Mouse (Mus musculus) CD4-positive, CD25-positive, alpha-beta regulatory T cell, adult 9 weeks (primary cell): Measurements from ENCODE around the gene Angptl4. TPM values are rescaled to one million over a fixed set of nuclear protein-coding genes. Genes with fewer than 3 reads are reported as not detected.

Source experiments
- polyA plus RNA-seq: library from polyadenylated mRNA; unstranded; fragments of 100-300 nt; shearing (Covaris generic); gene quantifications from one replicate; pipeline ENCODE4 v1.2.1, GENCODE M21; 2017

Gene Angptl4
- 3.4 TPM for polyA plus RNA-seq

GRCm38 (mm10) chr17:33781124-33781977, at the start of gene Angptl4:
Gene Angptl4, minus strand, starts transcription at chr17:33781830.

GRCm38 (mm10) chr17:33824084-33824996, 42.7 kb upstream of the Angptl4 start, which contains the start of the genes Rps28 and Ndufa7:
Gene Rps28, minus strand, starts transcription at chr17:33824562.
Gene Ndufa7, plus strand, starts transcription at chr17:33824572.

GRCm38 (mm10) chr17:33810334-33811141, 28.9 kb upstream of the Angptl4 start, which contains the start of gene Kank3:
Gene Kank3, plus strand, starts transcription at chr17:33810519.

GRCm38 (mm10) chr17:33760255-33761165, 21.1 kb downstream of the Angptl4 start, which contains the start of gene Rab11b:
Gene Rab11b, minus strand, starts transcription at chr17:33760530.

Other genes with a start within 250 kb of the Angptl4 start
- gene Myo1f, start 226.1 kb downstream of the Angptl4 start, polyA plus RNA-seq, result 63.4 TPM
- 82.5 TPM for gene Zfp414, start 152.7 kb downstream of the Angptl4 start, polyA plus RNA-seq
- gene Pram1, start 143.8 kb downstream of the Angptl4 start, polyA plus RNA-seq, result 2.5 TPM
- 352 TPM for gene Hnrnpm, start 95.0 kb downstream of the Angptl4 start, polyA plus RNA-seq
- 33.3 TPM for gene March2, start 63.2 kb downstream of the Angptl4 start, polyA plus RNA-seq
- gene Rab11b, start 21.3 kb downstream of the Angptl4 start, polyA plus RNA-seq, result 331 TPM
- 3.2 TPM for gene Kank3, start 28.7 kb upstream of the Angptl4 start, polyA plus RNA-seq
- gene Rps28, start 42.7 kb upstream of the Angptl4 start, polyA plus RNA-seq, result 1,412 TPM
- 422 TPM for gene Ndufa7, start 42.7 kb upstream of the Angptl4 start, polyA plus RNA-seq
- 26.2 TPM for gene Cd320, start 61.3 kb upstream of the Angptl4 start, polyA plus RNA-seq
- gene Gm7029, start 92.0 kb upstream of the Angptl4 start, polyA plus RNA-seq, result not detected
- 5.5 TPM for gene Kifc1, start 108.8 kb upstream of the Angptl4 start, polyA plus RNA-seq
- 4.0 TPM for gene Platr17, start 123.3 kb upstream of the Angptl4 start, polyA plus RNA-seq
- gene Daxx, start 127.6 kb upstream of the Angptl4 start, polyA plus RNA-seq, result 143 TPM
- gene Tapbp, start 134.1 kb upstream of the Angptl4 start, polyA plus RNA-seq, result 701 TPM
- 23.0 TPM for gene Zbtb22, start 134.1 kb upstream of the Angptl4 start, polyA plus RNA-seq
- 107 TPM for gene Rgl2, start 147.7 kb upstream of the Angptl4 start, polyA plus RNA-seq
- 152 TPM for gene Pfdn6, start 158.5 kb upstream of the Angptl4 start, polyA plus RNA-seq
- 76.0 TPM for gene Wdr46, start 158.8 kb upstream of the Angptl4 start, polyA plus RNA-seq
- gene B3galt4, start 169.7 kb upstream of the Angptl4 start, polyA plus RNA-seq, result 46.4 TPM
- 90.1 TPM for gene Vps52, start 174.0 kb upstream of the Angptl4 start, polyA plus RNA-seq
- 3,509 TPM for gene Rps18, start 174.2 kb upstream of the Angptl4 start, polyA plus RNA-seq
- gene H2-K1, start 218.5 kb upstream of the Angptl4 start, polyA plus RNA-seq, result 12,738 TPM
- 15.2 TPM for gene Ring1, start 242.8 kb upstream of the Angptl4 start, polyA plus RNA-seq
- gene H2-Ke6, start 246.2 kb upstream of the Angptl4 start, polyA plus RNA-seq, result 37.9 TPM
- gene Slc39a7, start 249.9 kb upstream of the Angptl4 start, polyA plus RNA-seq, result 157 TPM
- 23.4 TPM for gene Rxrb, start 250.0 kb upstream of the Angptl4 start, polyA plus RNA-seq